Comparison of ENCODE assay signal across 12 mouse cellular contexts in genomic region chr12:99246984-99247746, GRCm38 (mm10).
DNase-seq lines count a peak whose midpoint lies in the region; ATAC-seq and TF ChIP-seq lines count a peak whose summit lies in the region.
"Had no signal": no experiment of that assay in that cellular context is flagged by ENCODE, and none has a peak within 500 bp of the region (broad histone marks: within the 10 kb centered on the region; RNA-seq: fewer than 3 reads in every experiment).

No protein-coding gene starts in this region.

- no peak overlapping the region for H3K4me2 ChIP-seq in forebrain, embryonic 16.5 days (ENCODE audit: low read length)
- H3K4me2 ChIP-seq in forebrain, postnatal 0 days (ENCODE audit: low read depth): no peak overlapping the region
- no peak overlapping the region for H3K4me2 ChIP-seq in liver, embryonic 13.5 days
- H3K4me2 ChIP-seq in hindbrain, embryonic 16.5 days (ENCODE audit: low read length): no peak overlapping the region
- H3K4me2 ChIP-seq: embryonic facial prominence, embryonic 12.5 days; stomach, embryonic 15.5 days had no signal

- no peaks in the 10 kb centered on the region for H3K36me3 ChIP-seq in forebrain, embryonic 16.5 days (ENCODE audit: control insufficient read depth, insufficient read depth)
- H3K36me3 ChIP-seq in forebrain, postnatal 0 days (ENCODE audit: insufficient read depth): no peaks in the 10 kb centered on the region
- H3K36me3 ChIP-seq in liver, embryonic 13.5 days: no peaks in the 10 kb centered on the region
- H3K36me3 ChIP-seq in hindbrain, embryonic 16.5 days (ENCODE audit: control insufficient read depth, insufficient read depth, low read length): no peaks in the 10 kb centered on the region
- H3K36me3 ChIP-seq: embryonic facial prominence, embryonic 12.5 days; stomach, embryonic 15.5 days had no signal

- TF ChIP-seq CTCF in forebrain, postnatal 0 days (IDR thresholded peaks at IDR 0.05; ENCODE audit: low read depth): no peak

- WGBS in forebrain, embryonic 16.5 days: 64% methylated on average over 10 of the region's 10 CpGs
- WGBS in forebrain, postnatal 0 days: 54% methylated on average over 10 of the region's 10 CpGs
- WGBS in liver, embryonic 13.5 days (ENCODE audit: insufficient replicate concordance): 82% methylated on average over 10 of the region's 10 CpGs
- WGBS in hindbrain, embryonic 16.5 days: 53% methylated on average over 10 of the region's 10 CpGs

- no peak for DNase-seq in forebrain, postnatal 0 days
- DNase-seq in liver, embryonic 13.5 days: no peak
- DNase-seq in liver: no peak
- peak; percentile 55 for DNase-seq in cerebellum, adult 11-12 months
- no peak for DNase-seq in layer of hippocampus, postnatal 25 days (ENCODE audit: extremely low spot score in 1 of 2, low spot score in 1 of 2)
- no peak for DNase-seq in B cell, adult 2 months
- DNase-seq: kidney, postnatal 25 days; lung, adult 2 months had no signal

- peaks cover 15% of the 10 kb centered on the region for H3K4me1 ChIP-seq in forebrain, embryonic 16.5 days (replicated peaks; ENCODE audit: control insufficient read depth, insufficient read depth, low read length)
- no peaks in the 10 kb centered on the region for H3K4me1 ChIP-seq in forebrain, postnatal 0 days (ENCODE audit: insufficient read depth)
- peaks cover 38% of the 10 kb centered on the region for H3K4me1 ChIP-seq in liver, embryonic 13.5 days (replicated peaks)
- H3K4me1 ChIP-seq in hindbrain, embryonic 16.5 days (ENCODE audit: control insufficient read depth, insufficient read depth, low read depth, low read length): peaks cover 11% of the 10 kb centered on the region; the same call in 1 of the 2 replicates
- H3K4me1 ChIP-seq: stomach, embryonic 15.5 days had no signal

- H3K27me3 ChIP-seq in forebrain, embryonic 16.5 days (replicated peaks; ENCODE audit: control insufficient read depth, insufficient read depth, low read length): no peaks in the 10 kb centered on the region
- H3K27me3 ChIP-seq in forebrain, postnatal 0 days (ENCODE audit: insufficient read depth, low read length): no peaks in the 10 kb centered on the region
- H3K27me3 ChIP-seq in liver, embryonic 13.5 days: no peaks in the 10 kb centered on the region
- H3K27me3 ChIP-seq in hindbrain, embryonic 16.5 days (replicated peaks; ENCODE audit: control insufficient read depth, insufficient read depth, low read length): no peaks in the 10 kb centered on the region
- H3K27me3 ChIP-seq: embryonic facial prominence, embryonic 12.5 days; stomach, embryonic 15.5 days had no signal

- H3K9me3 ChIP-seq in forebrain, embryonic 16.5 days (ENCODE audit: control insufficient read depth, low read length): no peaks in the 10 kb centered on the region
- H3K9me3 ChIP-seq in forebrain, postnatal 0 days (ENCODE audit: low read length): no peaks in the 10 kb centered on the region
- H3K9me3 ChIP-seq in liver, embryonic 13.5 days (replicated peaks): no peaks in the 10 kb centered on the region
- H3K9me3 ChIP-seq in hindbrain, embryonic 16.5 days (ENCODE audit: control insufficient read depth, low read length): no peaks in the 10 kb centered on the region
- H3K9me3 ChIP-seq: embryonic facial prominence, embryonic 12.5 days; stomach, embryonic 15.5 days had no signal

- H3K9ac ChIP-seq in forebrain, embryonic 16.5 days (replicated peaks; ENCODE audit: low read depth, low read length): 0 out of 2 replicates have a peak overlapping the region, but pooled peaks have one; percentile 18
- no peak overlapping the region for H3K9ac ChIP-seq in forebrain, postnatal 0 days
- no peak overlapping the region for H3K9ac ChIP-seq in liver, embryonic 13.5 days
- H3K9ac ChIP-seq in hindbrain, embryonic 16.5 days (ENCODE audit: low read depth, low read length): peak overlapping the region; percentile 43; the same call in 1 of the 2 replicates
- H3K9ac ChIP-seq: embryonic facial prominence, embryonic 12.5 days; stomach, embryonic 15.5 days had no signal

- no peak overlapping the region for H3K27ac ChIP-seq in forebrain, embryonic 16.5 days (ENCODE audit: low read length)
- H3K27ac ChIP-seq in forebrain, postnatal 0 days (ENCODE audit: low read depth, low read length): no peak overlapping the region
- no peak overlapping the region for H3K27ac ChIP-seq in liver, embryonic 13.5 days
- H3K27ac ChIP-seq in hindbrain, embryonic 16.5 days (ENCODE audit: low read depth, low read length): no peak overlapping the region; the same call in 1 of the 2 replicates
- H3K27ac ChIP-seq: embryonic facial prominence, embryonic 12.5 days; stomach, embryonic 15.5 days had no signal

- ATAC-seq in forebrain, embryonic 16.5 days: no peak
- no peak for ATAC-seq in forebrain, postnatal 0 days
- peak; percentile 21; the same call in 1 of the 2 replicates for ATAC-seq in liver, embryonic 13.5 days (ENCODE audit: low read depth)
- ATAC-seq in hindbrain, embryonic 16.5 days: peak; percentile 49; the same call in 1 of the 2 replicates

- H3K4me3 ChIP-seq in forebrain, embryonic 16.5 days (replicated peaks; ENCODE audit: low read length): no peak overlapping the region
- no peak overlapping the region for H3K4me3 ChIP-seq in forebrain, postnatal 0 days (ENCODE audit: low read depth, low read length)
- no peak overlapping the region for H3K4me3 ChIP-seq in liver, embryonic 13.5 days (replicated peaks)
- H3K4me3 ChIP-seq in hindbrain, embryonic 16.5 days (ENCODE audit: low read length): no peak overlapping the region
- H3K4me3 ChIP-seq: embryonic facial prominence, embryonic 12.5 days; stomach, embryonic 15.5 days had no signal

Comparison
In these comparisons a context has a peak if more than half of its experiments do, and no peak if none do; other contexts are left out.
1. H3K9ac ChIP-seq: peak in forebrain, embryonic 16.5 days (single experiment) and hindbrain, embryonic 16.5 days (single experiment); none in forebrain, postnatal 0 days (single experiment) and liver, embryonic 13.5 days (single experiment).
2. ATAC-seq: peak in liver, embryonic 13.5 days (single experiment) and hindbrain, embryonic 16.5 days (single experiment); none in forebrain, embryonic 16.5 days (single experiment) and forebrain, postnatal 0 days (single experiment).